Comparison of ENCODE assay signal across 8 mouse cellular contexts in genomic region chr11:97315504-97316503, GRCm38 (mm10). TPM values are rescaled to one million over a fixed set of nuclear protein-coding genes. Genes with fewer than 3 reads are reported as not detected.
DNase-seq lines count a peak whose midpoint lies in the region; ATAC-seq lines count a peak whose summit lies in the region.

TSS of gene Mrpl45 (plus strand) at chr11:97315716.

- ATAC-seq in inflammation-experienced regulatory T-cells, adult 6 months = peak; percentile 94
- peak; percentile 97 for ATAC-seq in megakaryocyte-erythroid progenitor cell, adult 5-6 weeks (replicated peaks; ENCODE audit: low FRiP score, low TSS enrichment, poor library complexity, severe bottlenecking)

- intact Hi-C loops in gastrocnemius, postnatal 14 days (cut with DNase I; ENCODE audit: low total_unique reads) = no loop called here
- intact Hi-C loops in left cerebral cortex, postnatal 10 days (cut with DNase I) = loop anchor here (5.0 kb wide), 1 partner anchor 34 kb away; the partner anchor contains the start of gene Npepps

- peak; percentile 98 for DNase-seq in adipocyte (ENCODE audit: low spot score)
- peak; percentile 99 for DNase-seq in embryo, embryonic 10 days (ENCODE audit: low spot score)
- peak; percentile 98 for DNase-seq in gastrocnemius, postnatal 14 days
- DNase-seq in left cerebral cortex, postnatal 10 days (ENCODE audit: extremely low spot score in 1 of 2, low spot score in 2 of 2) = peak; percentile 97 to 98
- DNase-seq in right cerebral cortex, postnatal 25 days = peak; percentile 99
- peak; percentile 98 for DNase-seq in urinary bladder, postnatal 4 days (ENCODE audit: low spot score in 2 of 2)

RNA-seq across cellular contexts. Expression of gene Mrpl45, which starts in this region (rescaled TPM):
- total RNA-seq in gastrocnemius, postnatal 14 days (2021) = 10 to 100 TPM; 32.0 to 36.0 TPM
- 10 to 100 TPM; 39.1 to 45.1 (median 39.1) TPM for polyA plus RNA-seq in inflammation-experienced regulatory T-cells, adult 6 months (2017; shearing (Covaris generic))
- 10 to 100 TPM; 20.4 to 23.3 TPM for total RNA-seq in left cerebral cortex, postnatal 10 days (2021)
- total RNA-seq in megakaryocyte-erythroid progenitor cell, adult 5-6 weeks (2014; fragmentation: Nextera tagmentation) = 38.2 and 48.4 TPM in 2 replicates
- total RNA-seq in megakaryocyte-erythroid progenitor cell, adult 5-6 weeks (2017) = 23.2 and 34.7 TPM in 2 replicates

Comparison
In these comparisons a context has a peak if more than half of its experiments do, and no peak if none do; other contexts are left out.
1. Peak in every context shown above with its lines: DNase-seq and ATAC-seq.